Mouse (Mus musculus) lung, postnatal 0 days (tissue): ENCODE results near the gene Gpx1. TPM values are rescaled to one million over a fixed set of nuclear protein-coding genes. Genes with fewer than 3 reads are reported as not detected.

Experiments
- ATAC-seq: fragments of 200-750 bp; cut with Nextera tagmentation; 2 replicates; pipeline ENCODE4 v1.8.0; 2017; ENCODE audit warnings: moderate library complexity
- DNase-seq: peaks from one replicate; pipeline ENCODE4 v3.0.0-alpha.2; 2016; ENCODE audit warnings: low spot score
- H3K27ac ChIP-seq: fragments of 300-500 bp; sonication (generic); 2 replicates; pipeline ENCODE4 v1.5.1; 2014; ENCODE audit warnings: antibody characterized with exemption, mild to moderate bottlenecking, low read length, mixed read lengths
- H3K27me3 ChIP-seq: fragments of 300-500 bp; sonication (generic); replicated peaks from 2 replicates; pipeline ENCODE4 v1.6.1; 2014; ENCODE audit warnings: low read length, mixed read lengths; ENCODE audit not compliant: insufficient read depth
- H3K36me3 ChIP-seq: fragments of 300-500 bp; sonication (generic); 2 replicates; pipeline ENCODE4 v1.6.1; 2014; ENCODE audit warnings: low read length, mixed read lengths; ENCODE audit not compliant: insufficient read depth
- H3K4me1 ChIP-seq: fragments of 300-500 bp; sonication (generic); 2 replicates; pipeline ENCODE4 v1.6.1; 2014; ENCODE audit warnings: antibody characterized with exemption, low read depth, low read length, mixed read lengths; ENCODE audit not compliant: insufficient read depth
- H3K4me2 ChIP-seq: fragments of 300-500 bp; sonication (generic); replicated peaks from 2 replicates; pipeline ENCODE4 v1.6.1; 2014; ENCODE audit warnings: low read depth, mild to moderate bottlenecking, low read length, moderate library complexity, mixed read lengths
- H3K4me3 ChIP-seq: fragments of 300-500 bp; sonication (generic); 2 replicates; pipeline ENCODE4 v1.5.1; 2014; ENCODE audit warnings: low read depth, low read length
- H3K9ac ChIP-seq: fragments of 300-500 bp; sonication (generic); replicated peaks from 2 replicates; pipeline ENCODE4 v1.6.1; 2014; ENCODE audit warnings: low read depth, mild to moderate bottlenecking
- H3K9me3 ChIP-seq: fragments of 300-500 bp; sonication (generic); 2 replicates; pipeline ENCODE4 v1.6.1; 2016; ENCODE audit warnings: low read length, mixed read lengths
- CTCF ChIP-seq: IDR thresholded peaks from 2 replicates; pipeline ENCODE4 v1.5.1; 2016; ENCODE audit warnings: antibody characterized with exemption, mild to moderate bottlenecking
- EP300 ChIP-seq: IDR thresholded peaks from 2 replicates; pipeline ENCODE4 v1.6.1; 2016; ENCODE audit warnings: antibody characterized with exemption, mild to moderate bottlenecking, control low read depth
- WGBS: fragments of 180-500 bp; shearing (Covaris S2); extraction: QIAGEN DNeasy Blood & Tissue Kit; methylation state at CpG from one replicate; pipeline ENCODE4 v1.1.7; 2014; 5-methylcytosine and 5-hydroxymethylcytosine counted together
- polyA plus RNA-seq: library from polyadenylated mRNA; unstranded; fragments of >200 nt; fragmentation: Nextera tagmentation; extraction: Ambion mirVana; gene quantifications from 2 replicates; pipeline ENCODE4 v1.2.1, GENCODE M21; 2015

Gpx1 gene
- polyA plus RNA-seq, 1 experiment from 2014 or later = 1,509 TPM

GRCm38 (mm10) chr9:108341801-108342200 is 3.1 kb downstream of the Gpx1 start:
- Histone ChIP-seq H3K9me3 (no peaks in the 10 kb centered on the region), H3K27me3 (no peaks in the 10 kb centered on the region), H3K4me3 (no peak overlapping the region), H3K4me2 (0 out of 2 replicates have a peak overlapping the region, but pooled peaks have one; percentile 3), H3K27ac (peak overlapping the region; percentile 98), H3K36me3 (no peaks in the 10 kb centered on the region), H3K4me1 (peaks cover 17% of the 10 kb centered on the region; the same call in 1 of the 2 replicates), H3K9ac (no peak overlapping the region)
- no peak for ATAC-seq
- DNase-seq = peak; percentile 35
- TF ChIP-seq CTCF = no peak
- no peak for TF ChIP-seq EP300

GRCm38 (mm10) chr9:108342301-108342831 is 3.7 kb downstream of the Gpx1 start:
- Histone ChIP-seq H3K27ac (peak overlapping the region; percentile 98), H3K9me3 (no peaks in the 10 kb centered on the region)
- peak; percentile 16; the same call in 1 of the 2 replicates for ATAC-seq

GRCm38 (mm10) chr9:108343331-108343730 is 4.6 kb downstream of the Gpx1 start:
- no peaks in the 10 kb centered on the region for H3K27me3 ChIP-seq
- H3K9ac ChIP-seq = no peak overlapping the region
- H3K4me2 ChIP-seq = no peak overlapping the region
- no peaks in the 10 kb centered on the region for H3K9me3 ChIP-seq
- no peaks in the 10 kb centered on the region for H3K36me3 ChIP-seq
- TF ChIP-seq CTCF (no peak), EP300 (no peak)
- H3K27ac ChIP-seq = peak overlapping the region; percentile 98; the same call in 1 of the 2 replicates
- no peak overlapping the region for H3K4me3 ChIP-seq
- 81% methylated on average over 3 of the region's 3 CpGs for WGBS
- no peak for ATAC-seq
- no peak for DNase-seq
- peaks cover 17% of the 10 kb centered on the region; the same call in 1 of the 2 replicates for H3K4me1 ChIP-seq

More at GRCm38 (mm10) chr9:108342301-108342831, 3.7 kb downstream of the Gpx1 start:
- TF ChIP-seq EP300 (peak; percentile 75), CTCF (0 out of 2 replicates have a peak, but pooled peaks have one; percentile 15)
- H3K36me3 ChIP-seq = no peaks in the 10 kb centered on the region
- no peak overlapping the region for H3K4me3 ChIP-seq
- 23% methylated on average over 5 of the region's 5 CpGs for WGBS
- H3K4me2 ChIP-seq = no peak overlapping the region
- DNase-seq = peak; percentile 89
- peaks cover 17% of the 10 kb centered on the region; the same call in 1 of the 2 replicates for H3K4me1 ChIP-seq
- H3K9ac ChIP-seq = no peak overlapping the region
- no peaks in the 10 kb centered on the region for H3K27me3 ChIP-seq

GRCm38 (mm10) chr9:108343835-108344234 is 5.1 kb downstream of the Gpx1 start:
- no peak for DNase-seq
- Histone ChIP-seq H3K4me1 (peaks cover 21% of the 10 kb centered on the region), H3K36me3 (no peaks in the 10 kb centered on the region), H3K4me2 (no peak overlapping the region), H3K27ac (no peak overlapping the region), H3K9ac (no peak overlapping the region), H3K27me3 (no peaks in the 10 kb centered on the region), H3K9me3 (no peaks in the 10 kb centered on the region), H3K4me3 (no peak overlapping the region)
- no peak for ATAC-seq
- TF ChIP-seq CTCF = no peak
- no peak for TF ChIP-seq EP300
- WGBS = 100% methylated on average over 1 of the region's 1 CpGs

GRCm38 (mm10) chr9:108344471-108344870 is 5.8 kb downstream of the Gpx1 start:
- DNase-seq (no peak), ATAC-seq (no peak)
- H3K4me3 ChIP-seq = no peak overlapping the region
- no peak overlapping the region for H3K27ac ChIP-seq
- no peaks in the 10 kb centered on the region for H3K9me3 ChIP-seq
- no peaks in the 10 kb centered on the region for H3K27me3 ChIP-seq
- TF ChIP-seq EP300 (no peak), CTCF (no peak)
- H3K9ac ChIP-seq = no peak overlapping the region
- peaks cover 22% of the 10 kb centered on the region for H3K4me1 ChIP-seq
- H3K36me3 ChIP-seq = no peaks in the 10 kb centered on the region
- H3K4me2 ChIP-seq = no peak overlapping the region
- 80% methylated on average over 4 of the region's 4 CpGs for WGBS

GRCm38 (mm10) chr9:108347024-108347423 is 8.3 kb downstream of the Gpx1 start:
- no peaks in the 10 kb centered on the region for H3K9me3 ChIP-seq
- H3K9ac ChIP-seq = peak overlapping the region; percentile 66
- H3K4me2 ChIP-seq = peak overlapping the region; percentile 73
- H3K27ac ChIP-seq = peak overlapping the region; percentile 97
- peaks cover 3% of the 10 kb centered on the region; the same call in 1 of the 2 replicates for H3K36me3 ChIP-seq
- TF ChIP-seq CTCF (no peak), EP300 (no peak)
- H3K4me1 ChIP-seq = peaks cover 5% of the 10 kb centered on the region
- H3K27me3 ChIP-seq = no peaks in the 10 kb centered on the region
- DNase-seq = no peak
- ATAC-seq = no peak
- peak overlapping the region; percentile 83 for H3K4me3 ChIP-seq
- 6% methylated on average over 11 of the region's 11 CpGs for WGBS
